Mouse (Mus musculus) liver, embryonic 16.5 days (tissue): Measurements from ENCODE around the gene Ccdc8. TPM values are rescaled to one million over a fixed set of nuclear protein-coding genes. Genes with fewer than 3 reads are reported as not detected.

Experiments
- ATAC-seq: fragments of 200-750 bp; cut with Nextera tagmentation; 2 replicates; pipeline ENCODE4 v1.8.0; 2017; ENCODE audit warnings: low read depth, mild to moderate bottlenecking, moderate number of reproducible peaks, moderate library complexity
- H3K27ac ChIP-seq: fragments of 300-500 bp; sonication (generic); 2 replicates; pipeline ENCODE4 v1.5.1; 2014; ENCODE audit warnings: mild to moderate bottlenecking, low read length
- H3K27me3 ChIP-seq: fragments of 300-500 bp; sonication (generic); 2 replicates; pipeline ENCODE4 v1.6.1; 2014; ENCODE audit warnings: low read depth, low read length, mixed read lengths; ENCODE audit not compliant: control insufficient read depth, insufficient read depth
- H3K36me3 ChIP-seq: fragments of 300-500 bp; sonication (generic); 2 replicates; pipeline ENCODE4 v1.6.1; 2014; ENCODE audit warnings: mild to moderate bottlenecking; ENCODE audit not compliant: control insufficient read depth, insufficient read depth
- H3K4me1 ChIP-seq: fragments of 300-500 bp; sonication (generic); 2 replicates; pipeline ENCODE4 v1.6.1; 2014; ENCODE audit warnings: low read depth, low read length, mixed read lengths; ENCODE audit not compliant: control insufficient read depth
- H3K4me2 ChIP-seq: fragments of 300-500 bp; sonication (generic); 2 replicates; pipeline ENCODE4 v1.6.1; 2014; ENCODE audit warnings: low read depth, low read length, mixed read lengths
- H3K4me3 ChIP-seq: fragments of 300-500 bp; sonication (generic); 2 replicates; pipeline ENCODE4 v1.5.1; 2014; ENCODE audit warnings: low read depth, mild to moderate bottlenecking, low read length
- H3K9ac ChIP-seq: fragments of 300-500 bp; sonication (generic); 2 replicates; pipeline ENCODE4 v1.6.1; 2014; ENCODE audit warnings: low read depth, low read length
- H3K9me3 ChIP-seq: fragments of 300-500 bp; sonication (generic); replicated peaks from 2 replicates; pipeline ENCODE4 v1.6.1; 2016; ENCODE audit warnings: low read length; ENCODE audit not compliant: control insufficient read depth
- WGBS: fragments of 180-500 bp; shearing (Covaris S2); extraction: QIAGEN DNeasy Blood & Tissue Kit; methylation state at CpG from one replicate; pipeline ENCODE4 v1.1.7; 2014; ENCODE audit not compliant: insufficient replicate concordance; 5-methylcytosine and 5-hydroxymethylcytosine counted together
- polyA plus RNA-seq: library from polyadenylated mRNA; unstranded; fragments of >200 nt; fragmentation: Nextera tagmentation; extraction: Ambion mirVana; gene quantifications from 2 replicates; pipeline ENCODE4 v1.2.1, GENCODE M21; 2015

Ccdc8 gene
- polyA plus RNA-seq, 1 experiment from 2014 or later = 5.9 TPM

GRCm38 (mm10) chr7:17002375-17003195, 10.1 kb downstream of the Ccdc8 start:
- H3K27ac ChIP-seq = no peak overlapping the region
- H3K27me3 ChIP-seq = no peaks in the 10 kb centered on the region
- H3K4me1 ChIP-seq = peaks cover 12% of the 10 kb centered on the region
- H3K9ac ChIP-seq = no peak overlapping the region
- no peak overlapping the region for H3K4me2 ChIP-seq
- 16% methylated on average over 7 of the region's 7 CpGs for whole genome bisulfite sequencing
- peak; percentile 30; the same call in 1 of the 2 replicates for ATAC-seq
- H3K4me3 ChIP-seq = no peak overlapping the region
- no peaks in the 10 kb centered on the region for H3K9me3 ChIP-seq
- H3K36me3 ChIP-seq = peaks cover 18% of the 10 kb centered on the region

GRCm38 (mm10) chr7:17003230-17003960, 10.9 kb downstream of the Ccdc8 start:
- WGBS = 57% methylated on average over 7 of the region's 7 CpGs
- no peaks in the 10 kb centered on the region for H3K27me3 ChIP-seq
- no peak overlapping the region for H3K4me2 ChIP-seq
- ATAC-seq = peak; percentile 58
- H3K27ac ChIP-seq = peak overlapping the region; percentile 73
- no peak overlapping the region for H3K9ac ChIP-seq
- no peaks in the 10 kb centered on the region for H3K9me3 ChIP-seq
- H3K4me3 ChIP-seq = no peak overlapping the region
- H3K4me1 ChIP-seq = peaks cover 12% of the 10 kb centered on the region
- H3K36me3 ChIP-seq = peaks cover 23% of the 10 kb centered on the region

- 62% methylated on average over 7 of the region's 7 CpGs for WGBS
Observed at GRCm38 (mm10) chr7:17004716-17005115, 12.2 kb downstream of the Ccdc8 start.

GRCm38 (mm10) chr7:17007300-17007699, 14.8 kb downstream of the Ccdc8 start:
- H3K4me3 ChIP-seq = no peak overlapping the region
- H3K9ac ChIP-seq = no peak overlapping the region
- WGBS = 61% methylated on average over 4 of the region's 4 CpGs
- ATAC-seq = no peak
- H3K27me3 ChIP-seq = no peaks in the 10 kb centered on the region
- H3K36me3 ChIP-seq = peaks cover 44% of the 10 kb centered on the region
- no peaks in the 10 kb centered on the region for H3K9me3 ChIP-seq
- H3K4me2 ChIP-seq = no peak overlapping the region
- H3K27ac ChIP-seq = no peak overlapping the region
- peaks cover 3% of the 10 kb centered on the region; the same call in 1 of the 2 replicates for H3K4me1 ChIP-seq

More at GRCm38 (mm10) chr7:17004716-17005115, 12.2 kb downstream of the Ccdc8 start:
- Histone ChIP-seq H3K27ac (0 out of 2 replicates have a peak overlapping the region, but pooled peaks have one; percentile 6), H3K27me3 (no peaks in the 10 kb centered on the region), H3K9ac (no peak overlapping the region), H3K4me1 (peaks cover 3% of the 10 kb centered on the region; the same call in 1 of the 2 replicates), H3K4me2 (no peak overlapping the region), H3K4me3 (no peak overlapping the region), H3K36me3 (peaks cover 34% of the 10 kb centered on the region), H3K9me3 (no peaks in the 10 kb centered on the region)
- ATAC-seq = no peak

- H3K9me3 ChIP-seq = no peaks in the 10 kb centered on the region
- no peaks in the 10 kb centered on the region for H3K27me3 ChIP-seq
- H3K4me2 ChIP-seq = no peak overlapping the region
- no peaks in the 10 kb centered on the region for H3K4me1 ChIP-seq
- no peak for ATAC-seq
- no peak overlapping the region for H3K27ac ChIP-seq
- peaks cover 60% of the 10 kb centered on the region for H3K36me3 ChIP-seq
- no peak overlapping the region for H3K4me3 ChIP-seq
- no peak overlapping the region for H3K9ac ChIP-seq
- WGBS = 65% methylated on average over 16 of the region's 16 CpGs
Observed at GRCm38 (mm10) chr7:17009326-17010009, 17.0 kb downstream of the Ccdc8 start.

GRCm38 (mm10) chr7:17010010-17010347, 17.5 kb downstream of the Ccdc8 start:
- H3K4me1 ChIP-seq = no peaks in the 10 kb centered on the region
- WGBS = 78% methylated on average over 5 of the region's 5 CpGs
- ATAC-seq = no peak
- no peaks in the 10 kb centered on the region for H3K27me3 ChIP-seq
- no peak overlapping the region for H3K27ac ChIP-seq
- peaks cover 66% of the 10 kb centered on the region for H3K36me3 ChIP-seq
- H3K4me2 ChIP-seq = no peak overlapping the region
- H3K4me3 ChIP-seq = no peak overlapping the region
- no peaks in the 10 kb centered on the region for H3K9me3 ChIP-seq
- no peak overlapping the region for H3K9ac ChIP-seq

GRCm38 (mm10) chr7:17011909-17012590, 19.5 kb downstream of the Ccdc8 start:
- H3K9ac ChIP-seq = no peak overlapping the region
- 79% methylated on average over 7 of the region's 7 CpGs for WGBS

GRCm38 (mm10) chr7:17015381-17015780, 22.9 kb downstream of the Ccdc8 start:
- no peaks in the 10 kb centered on the region for H3K27me3 ChIP-seq
- H3K27ac ChIP-seq = no peak overlapping the region
- no peak overlapping the region for H3K9ac ChIP-seq
- no peak overlapping the region for H3K4me3 ChIP-seq
- no peak overlapping the region for H3K4me2 ChIP-seq
- peaks cover 47% of the 10 kb centered on the region for H3K36me3 ChIP-seq
- ATAC-seq = no peak
- 82% methylated on average over 6 of the region's 6 CpGs for WGBS
- H3K9me3 ChIP-seq = no peaks in the 10 kb centered on the region
- peaks cover 12% of the 10 kb centered on the region for H3K4me1 ChIP-seq

More at GRCm38 (mm10) chr7:17011909-17012590, 19.5 kb downstream of the Ccdc8 start:
- Histone ChIP-seq H3K4me2 (no peak overlapping the region), H3K9me3 (no peaks in the 10 kb centered on the region), H3K4me1 (no peaks in the 10 kb centered on the region; the same call in 1 of the 2 replicates), H3K4me3 (no peak overlapping the region), H3K27ac (no peak overlapping the region), H3K27me3 (no peaks in the 10 kb centered on the region), H3K36me3 (peaks cover 62% of the 10 kb centered on the region)
- ATAC-seq = no peak
